Mouse (Mus musculus) cerebellum, postnatal 25 days (tissue): ENCODE measurements at regions not wholly inside any gene's neighbourhood (a gene's known extent, or its start where the extent isn't known, plus 50 kb on each side); places are given as distances from the start of the nearest gene placed in this dataset.

Source experiments
- DNase-seq, 2 experiments: peaks; one replicate each; pipeline ENCODE4 v3.0.0; 2021; ENCODE audit warnings: mixed read lengths in 2 of 2

DNA sequence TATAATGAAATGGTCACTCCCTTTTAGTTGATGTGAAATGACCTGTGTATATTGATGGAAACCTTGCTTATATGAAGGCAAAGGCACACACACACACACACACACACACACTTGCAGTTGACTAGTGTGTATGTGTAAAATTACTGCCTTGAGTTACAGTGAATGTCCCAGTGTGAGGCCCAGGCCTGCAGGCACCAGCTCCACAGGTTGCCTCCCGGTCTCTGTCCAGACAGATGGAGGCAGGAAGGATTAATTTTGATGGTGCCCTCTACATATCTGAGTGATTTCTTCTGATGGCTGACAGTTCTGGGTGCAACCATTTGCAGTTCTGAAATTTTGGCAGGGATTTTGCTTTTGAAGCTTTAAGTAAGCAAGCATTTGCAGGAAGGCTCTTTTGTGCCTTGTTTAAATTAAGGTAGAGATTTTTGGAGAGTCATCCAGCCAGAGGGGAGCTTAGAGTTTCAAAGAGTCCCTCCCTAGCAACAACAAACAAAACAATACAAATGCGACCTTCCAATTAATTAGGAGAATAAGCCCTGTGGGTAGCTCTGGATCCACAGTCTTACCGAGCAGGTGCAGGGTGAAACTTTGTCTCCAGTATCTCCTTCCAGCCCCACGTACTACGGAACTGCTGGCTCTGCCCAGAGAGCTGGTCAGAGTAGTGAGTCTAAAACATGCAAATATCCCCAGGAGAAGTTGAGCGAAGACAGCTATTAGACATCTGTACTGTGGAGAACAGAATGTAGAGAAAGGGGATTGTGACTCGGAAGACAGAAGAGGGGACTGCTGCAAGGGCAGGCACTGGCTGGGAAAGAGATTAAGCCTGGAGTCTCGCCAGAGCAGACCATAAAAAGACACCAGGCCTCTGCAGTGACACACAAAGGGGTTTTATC is 87.5 kb upstream of the Tut7 start:
- DNase-seq = peak in 1 of 2 experiments; percentile 11

GRCm38 (mm10) chr13:59909400-59909799 is 86.5 kb upstream of the Tut7 start:
- no peak for DNase-seq

GRCm38 (mm10) chr13:59908786-59909185 is 85.8 kb upstream of the Tut7 start:
- DNase-seq = no peak

- DNase-seq = no peak
These were observed 82.5 kb upstream of the Tut7 start for GRCm38 (mm10) chr13:59905488-59905887.

DNA sequence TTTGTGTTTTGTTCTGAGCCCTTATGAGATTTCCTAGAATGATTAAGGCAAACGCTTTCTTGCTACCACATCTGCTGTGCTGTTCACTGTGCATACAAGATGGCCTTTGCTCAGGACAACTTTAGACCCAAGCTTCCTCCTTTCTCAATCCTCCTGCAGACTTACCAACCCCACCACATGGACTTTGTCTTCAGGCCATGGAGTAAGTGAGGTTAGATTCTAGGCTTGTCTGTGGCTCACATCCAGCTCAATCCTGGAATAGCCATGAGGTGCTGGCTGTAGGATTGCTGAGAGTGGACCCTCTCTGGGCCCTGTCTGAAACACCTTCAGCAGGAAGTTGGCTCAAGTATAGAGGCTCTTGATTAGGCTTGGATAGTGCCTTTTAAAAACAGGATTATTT is 81.5 kb upstream of the Tut7 start:
- DNase-seq = no peak

GRCm38 (mm10) chr13:59899521-59899920 is 76.6 kb upstream of the Tut7 start:
- DNase-seq = no peak

DNA sequence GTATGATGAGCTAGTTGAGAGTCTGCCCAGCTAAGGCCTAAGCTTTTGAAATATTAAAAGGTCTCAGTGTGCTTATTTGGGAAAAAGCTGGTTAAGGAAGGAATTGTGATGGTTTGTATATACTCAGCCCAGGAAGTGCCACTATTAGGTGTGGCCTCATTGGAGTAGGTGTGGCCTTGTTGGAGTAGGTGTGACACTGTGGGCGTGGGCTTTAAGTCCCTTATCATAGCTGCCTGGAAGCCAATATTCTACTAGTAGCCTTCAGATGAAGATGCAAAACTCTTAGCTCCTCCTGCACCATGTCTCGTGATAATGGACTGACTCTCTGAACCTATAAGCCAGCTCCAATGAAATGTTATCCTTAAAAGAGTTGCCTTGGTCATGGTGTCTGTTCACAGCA is 72.8 kb upstream of the Tut7 start:
- DNase-seq = no peak

DNA sequence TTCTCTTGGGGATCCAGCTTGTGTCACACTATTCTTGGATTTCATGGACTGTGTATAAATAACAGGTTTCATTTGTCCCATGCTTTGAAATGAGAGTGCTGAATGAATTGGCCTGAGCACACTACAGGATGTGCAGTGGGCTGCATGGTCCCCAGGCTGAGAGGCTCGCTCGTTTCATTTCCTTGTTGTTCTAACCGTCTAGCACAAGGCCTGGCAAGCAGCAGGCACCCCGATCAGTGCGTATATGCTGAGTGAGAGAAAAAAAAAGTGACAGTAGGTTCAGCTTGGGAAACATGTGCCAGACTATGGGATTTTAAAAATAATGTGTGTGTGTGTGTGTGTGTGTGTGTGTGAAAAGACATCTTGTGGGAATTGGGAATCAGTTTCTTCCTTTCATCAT is 71.1 kb upstream of the Tut7 start:
- no peak for DNase-seq

DNA sequence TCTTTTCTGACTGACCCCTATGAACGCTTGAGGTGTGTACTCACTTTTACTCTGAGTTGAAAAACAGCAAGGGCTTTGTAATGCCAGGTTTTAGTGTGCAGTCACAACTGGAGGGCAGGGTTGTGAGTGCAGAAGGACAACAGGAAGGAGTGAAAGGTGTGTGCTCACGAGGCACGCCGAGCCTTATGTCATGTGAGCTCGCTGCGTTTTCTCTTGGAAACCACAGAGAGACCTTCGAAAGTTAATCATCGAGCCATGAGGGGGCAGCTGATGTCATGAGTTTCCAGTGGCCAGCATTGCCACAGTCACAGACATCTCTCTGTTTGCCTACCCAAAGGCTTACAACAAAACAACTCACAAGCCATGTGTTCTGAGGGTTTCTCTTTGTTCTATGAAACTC is 70.0 kb upstream of the Tut7 start:
- DNase-seq = no peak

GRCm38 (mm10) chr13:59892340-59892739 is 69.4 kb upstream of the Tut7 start:
- DNase-seq = no peak

DNA sequence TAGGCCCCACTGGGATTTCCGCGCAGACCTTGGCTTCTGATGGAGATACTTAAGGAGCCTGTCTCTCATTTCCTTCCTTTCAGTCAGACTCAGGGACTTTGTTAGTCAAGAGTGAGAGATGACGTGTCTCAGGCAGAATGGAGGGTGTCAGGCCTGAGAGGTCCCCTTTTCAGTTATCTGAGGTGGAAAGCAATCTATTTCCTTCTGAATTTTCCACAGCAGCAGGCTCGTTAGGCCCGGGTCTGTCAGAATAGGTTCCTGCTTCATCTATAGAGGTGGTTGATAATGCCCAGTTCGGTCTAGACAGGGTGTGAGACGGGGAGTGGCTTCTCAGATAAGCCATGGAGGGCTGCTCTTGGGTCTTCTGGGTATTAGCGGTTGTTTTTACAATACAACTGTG is 68.8 kb upstream of the Tut7 start:
- DNase-seq = no peak

DNA sequence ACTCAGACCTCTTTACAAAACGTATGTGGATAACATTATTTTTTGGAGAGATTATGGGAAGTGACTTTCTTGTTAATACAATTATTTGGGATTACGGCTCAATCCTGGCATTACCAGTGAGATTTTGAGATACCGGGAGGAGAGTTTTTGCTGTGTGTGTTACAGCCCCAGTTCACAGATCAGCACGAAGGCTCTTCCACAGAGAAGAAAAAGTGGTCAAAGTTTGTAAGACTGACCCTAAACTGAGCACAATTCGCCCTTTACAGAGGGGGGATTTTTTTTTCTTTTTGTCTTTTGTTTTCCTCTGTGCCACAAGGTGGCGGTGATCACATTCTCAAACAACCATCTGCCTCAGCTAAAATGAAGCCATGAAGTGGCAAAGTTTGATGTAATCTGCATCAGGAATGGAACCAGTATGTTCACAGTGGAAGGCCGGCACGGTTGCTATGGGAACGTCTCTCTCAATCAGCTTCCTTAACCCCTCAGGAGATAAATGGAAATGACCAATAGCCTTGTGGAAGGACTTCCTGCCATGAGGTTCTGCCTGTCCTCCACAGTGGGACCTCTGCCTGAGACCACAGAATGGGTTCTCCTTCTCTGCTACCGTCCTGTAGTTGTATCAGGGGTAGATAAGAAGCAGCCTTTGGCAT is 66.6 kb upstream of the Tut7 start:
- peak in 1 of 2 experiments; percentile 12 for DNase-seq

- DNase-seq = no peak
These were observed 65.4 kb upstream of the Tut7 start for GRCm38 (mm10) chr13:59888038-59889016.

GRCm38 (mm10) chr13:59887306-59887705 is 64.4 kb upstream of the Tut7 start:
- DNase-seq = no peak

- no peak for DNase-seq
These were observed 63.6 kb upstream of the Tut7 start for GRCm38 (mm10) chr13:59886572-59886971.

DNA sequence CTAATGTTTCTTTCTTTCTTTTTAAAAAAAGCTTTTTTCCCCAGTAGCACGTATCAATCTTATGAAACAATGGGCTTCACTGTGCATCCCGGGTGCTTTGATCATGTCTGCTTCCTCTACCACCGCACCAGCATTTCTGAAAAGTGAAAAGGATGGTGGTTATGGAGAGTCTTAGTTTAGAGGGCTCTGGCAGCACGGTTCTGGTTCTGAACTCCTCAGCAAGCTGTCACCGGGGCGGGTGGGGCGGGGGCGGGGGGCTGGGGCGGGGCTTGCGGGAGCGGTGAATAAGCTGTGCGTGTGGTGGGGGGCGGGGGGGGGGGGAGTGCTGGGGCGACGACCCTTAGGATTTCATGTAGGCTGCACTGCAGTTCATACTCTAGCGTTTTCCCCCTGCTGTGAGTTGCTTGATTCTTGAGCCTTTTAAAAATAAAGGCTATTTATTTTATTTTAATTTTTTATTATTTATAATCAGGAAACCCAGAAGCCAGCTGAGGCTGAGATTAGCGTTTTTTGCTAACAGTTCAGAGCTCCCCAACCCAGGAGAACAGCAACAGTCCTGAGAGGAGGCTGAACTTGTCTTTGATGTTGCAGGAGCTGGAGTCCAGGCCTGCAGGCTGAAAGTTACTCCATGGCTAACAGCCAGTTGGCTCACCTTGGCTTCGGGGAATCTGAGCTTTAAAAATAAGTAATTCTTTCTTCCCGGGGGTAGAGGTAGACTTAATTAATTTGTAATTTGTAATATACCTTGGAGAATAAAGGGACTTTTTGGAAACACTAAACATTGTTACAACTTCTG is 59.2 kb upstream of the Tut7 start:
- no peak for DNase-seq

GRCm38 (mm10) chr13:59880055-59880454 is 57.1 kb upstream of the Tut7 start:
- DNase-seq = no peak

GRCm38 (mm10) chr13:59875637-59876036 is 52.7 kb upstream of the Tut7 start:
- DNase-seq = no peak

GRCm38 (mm10) chr13:59874137-59874931 is 51.4 kb upstream of the Tut7 start:
- DNase-seq = no peak
